Mouse (Mus musculus): ENCODE results near the gene Nmb. TPM values are rescaled to one million over a fixed set of nuclear protein-coding genes. Genes with fewer than 3 reads are reported as not detected.

Gene Nmb
- polyA plus RNA-seq, 1 experiment from 2014 or later, result 5.6 TPM

DNA sequence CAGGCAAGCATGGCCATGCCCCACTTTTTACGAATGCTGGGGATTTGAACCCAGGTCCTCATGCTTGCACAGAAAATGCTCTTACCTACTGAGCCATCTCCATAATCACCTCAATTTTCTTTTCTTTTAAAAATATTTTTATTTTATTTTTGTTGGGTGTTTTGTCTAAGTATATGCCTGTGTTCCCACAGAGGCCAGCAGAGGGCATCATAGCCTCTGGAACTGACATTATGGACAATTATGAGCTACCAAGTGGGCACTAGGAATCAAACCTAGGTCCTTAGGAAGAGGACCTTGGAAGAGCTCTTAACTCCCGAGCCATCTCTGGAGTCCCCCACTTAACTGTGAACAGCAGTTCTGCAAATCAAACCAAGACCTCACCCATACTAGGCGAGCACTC is 51.7 kb downstream of the Nmb start:
- no peak overlapping the region for H3K27ac ChIP-seq
- ATAC-seq (ENCODE audit: insufficient number of reproducible peaks, insufficient read depth, low FRiP score, low TSS enrichment, low read depth), result no peak
- no peak overlapping the region for H3K4me2 ChIP-seq
- 97% methylated on average over 3 of the region's 3 CpGs for WGBS
- no peaks in the 10 kb centered on the region for H3K4me1 ChIP-seq
- no peak overlapping the region for H3K9ac ChIP-seq
- H3K27me3 ChIP-seq, result no peaks in the 10 kb centered on the region
- H3K9me3 ChIP-seq, result no peaks in the 10 kb centered on the region
- H3K36me3 ChIP-seq, result no peaks in the 10 kb centered on the region
- H3K4me3 ChIP-seq, result no peak overlapping the region

Other genes with a start within 250 kb of the Nmb start
- gene Crtc3, start 216.2 kb downstream of the Nmb start, polyA plus RNA-seq (2015; fragmentation: Nextera tagmentation; extraction: Ambion mirVana), result 26.2 and 27.6 TPM in 2 replicates
- gene Iqgap1, start 79.1 kb downstream of the Nmb start, polyA plus RNA-seq (2015; fragmentation: Nextera tagmentation; extraction: Ambion mirVana), result 56.0 and 61.2 TPM in 2 replicates
- 3.3 and 3.9 TPM in 2 replicates for gene Zscan2, start 44.2 kb downstream of the Nmb start, polyA plus RNA-seq (2015; fragmentation: Nextera tagmentation; extraction: Ambion mirVana)
- 31.5 and 33.0 TPM in 2 replicates for gene Wdr73, start 3.8 kb downstream of the Nmb start, polyA plus RNA-seq (2015; fragmentation: Nextera tagmentation; extraction: Ambion mirVana)
- 212 and 227 TPM in 2 replicates for gene Sec11a, start 42.7 kb upstream of the Nmb start, polyA plus RNA-seq (2015; fragmentation: Nextera tagmentation; extraction: Ambion mirVana)
- gene Zfp592, start 88.6 kb upstream of the Nmb start, polyA plus RNA-seq (2015; fragmentation: Nextera tagmentation; extraction: Ambion mirVana), result 12.3 and 12.5 TPM in 2 replicates
- 0.34 and 0.44 TPM in 2 replicates for gene Alpk3, start 152.5 kb upstream of the Nmb start, polyA plus RNA-seq (2015; fragmentation: Nextera tagmentation; extraction: Ambion mirVana)
- gene Slc28a1, start 209.7 kb upstream of the Nmb start, polyA plus RNA-seq (2015; fragmentation: Nextera tagmentation; extraction: Ambion mirVana), result not detected in 2 replicates